Mouse (Mus musculus) cerebellum, postnatal 4 days (tissue): Measurements from ENCODE around the gene Xrcc4.
"Not testable (repeated sequence)": the region's sequence is repeated elsewhere in the genome, so short reads cannot be mapped to it uniquely, and the experiment has no call there.

ENCODE experiments used
- DNase-seq, 2 experiments: peaks; one replicate each; pipeline ENCODE4 v3.0.0; 2022; ENCODE audit warnings: low spot score in 2 of 2, mixed read lengths in 1 of 2

Gene Xrcc4

DNA sequence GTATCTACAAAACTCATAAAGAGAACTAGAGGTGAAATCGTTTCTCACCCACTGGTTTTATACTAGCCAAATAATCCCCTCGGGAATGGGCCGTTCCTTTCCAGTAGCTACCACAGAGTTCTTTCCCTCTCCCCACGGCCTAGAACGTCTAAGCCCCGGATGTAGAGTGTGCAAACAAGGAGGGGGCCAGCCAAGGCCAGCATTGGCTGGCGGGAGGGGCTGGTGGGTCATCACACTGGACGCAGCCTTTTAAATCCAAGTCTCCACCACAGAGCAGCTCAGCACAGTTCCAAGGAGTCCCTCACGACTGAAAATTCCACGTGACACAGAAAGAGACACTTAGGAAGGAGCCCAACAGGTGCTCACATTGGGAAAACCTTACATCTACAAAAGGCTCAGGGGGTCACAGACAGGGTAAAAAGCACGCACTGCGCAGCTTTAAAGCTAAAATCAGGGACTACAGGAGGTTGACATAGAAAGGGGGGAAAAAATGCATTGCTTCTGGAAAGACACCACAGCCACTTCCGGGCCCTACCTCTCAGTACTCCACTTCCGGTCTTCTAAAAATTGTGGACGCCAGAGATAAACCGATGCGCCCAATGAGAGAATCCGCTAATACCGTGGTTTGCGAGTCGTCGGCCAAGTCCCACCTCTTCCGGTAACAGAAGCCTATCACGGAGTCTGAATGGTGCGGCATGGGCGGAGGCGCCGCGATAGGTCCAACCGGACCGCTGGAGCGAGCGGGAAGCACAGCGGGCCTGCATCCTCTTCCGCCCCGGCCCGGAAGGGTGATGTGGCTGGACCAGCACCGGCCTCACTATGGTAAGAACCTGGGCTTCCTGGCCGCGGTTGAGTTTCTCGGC, at the start of gene Xrcc4, which contains the start of gene Tmem167:
Gene Xrcc4, minus strand, starts transcription at position 647 of the 863 bp plus-strand sequence.
Gene Tmem167, plus strand, starts transcription at position 162 of the 863 bp plus-strand sequence.
- DNase-seq = peak; percentile 86 to 94

DNA sequence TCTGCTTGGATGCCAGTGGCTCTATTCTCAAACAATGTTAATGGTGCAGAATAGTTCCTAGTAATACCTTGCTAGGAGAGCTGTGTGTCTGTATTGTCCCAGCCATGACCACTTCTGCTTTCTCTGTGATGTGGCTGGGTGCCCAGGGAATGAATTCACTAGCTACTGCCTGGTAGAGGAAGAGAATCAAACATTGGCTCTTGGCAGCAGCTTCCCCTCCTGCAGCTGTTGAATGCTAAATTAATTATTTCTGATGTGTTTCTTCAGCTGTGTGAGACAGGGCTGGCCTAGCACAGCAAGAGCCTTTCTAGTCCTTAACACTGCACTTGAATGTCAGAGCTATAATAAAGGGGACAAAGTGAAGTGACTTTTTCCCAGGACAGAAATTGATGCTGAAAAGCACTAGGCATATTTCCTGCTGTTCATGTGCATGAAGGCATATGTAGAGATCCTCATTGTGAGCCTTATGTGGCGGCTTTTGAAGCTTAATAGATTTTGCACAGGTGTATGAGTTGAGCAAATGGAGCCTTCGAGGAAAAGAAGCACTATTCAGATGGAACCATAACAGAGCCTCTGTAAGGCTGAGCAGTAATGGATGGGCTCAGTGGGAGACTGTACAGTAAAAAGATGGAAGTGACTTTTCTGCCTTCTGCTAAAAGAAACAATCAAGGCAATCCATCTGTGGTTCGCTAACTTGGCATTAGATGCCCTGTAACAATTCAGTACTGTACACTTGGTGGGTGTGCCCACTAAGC, 46.9 kb upstream of the Xrcc4 start:
- DNase-seq = peak in 1 of 2 experiments; percentile 71

DNA sequence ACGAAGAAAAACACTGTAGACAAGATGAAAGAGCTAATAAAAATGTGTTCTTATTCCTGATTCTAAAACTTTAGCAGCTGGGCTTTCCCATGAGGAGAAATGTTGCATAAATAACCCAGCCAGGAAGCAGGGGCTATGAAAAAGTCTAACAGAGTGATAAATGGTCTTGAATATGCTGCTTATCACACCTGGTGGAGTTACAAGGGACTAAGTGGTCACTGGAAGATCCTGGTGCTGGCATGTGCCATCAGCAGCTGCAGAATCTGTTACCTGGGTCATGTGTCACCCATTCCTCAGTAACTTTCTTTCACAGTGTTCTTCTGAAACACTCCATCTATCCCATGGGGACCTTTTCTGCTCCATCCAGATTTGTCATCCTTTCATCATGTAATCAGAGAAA, 22.3 kb upstream of the Xrcc4 start:
- DNase-seq = no peak

DNA sequence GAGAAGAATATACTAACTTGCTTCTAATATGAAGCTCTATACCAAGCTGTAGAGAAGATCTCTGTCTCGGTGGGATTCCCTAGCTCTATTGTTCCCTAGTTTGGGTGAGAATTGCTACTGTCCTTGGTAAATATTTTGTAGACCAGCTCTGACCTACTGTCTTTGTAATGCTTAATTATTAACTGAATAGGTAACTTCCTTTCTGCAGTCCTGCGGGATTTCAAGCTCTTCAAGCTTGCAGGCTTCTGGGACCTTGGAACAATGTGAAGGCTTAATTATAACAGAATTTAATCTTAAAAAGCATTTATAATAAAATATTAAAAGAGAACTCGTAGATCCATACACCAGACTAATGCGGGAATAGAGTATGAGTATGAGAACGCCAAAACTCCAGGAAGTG, 19.3 kb upstream of the Xrcc4 start:
- not testable (repeated sequence) for DNase-seq

DNA sequence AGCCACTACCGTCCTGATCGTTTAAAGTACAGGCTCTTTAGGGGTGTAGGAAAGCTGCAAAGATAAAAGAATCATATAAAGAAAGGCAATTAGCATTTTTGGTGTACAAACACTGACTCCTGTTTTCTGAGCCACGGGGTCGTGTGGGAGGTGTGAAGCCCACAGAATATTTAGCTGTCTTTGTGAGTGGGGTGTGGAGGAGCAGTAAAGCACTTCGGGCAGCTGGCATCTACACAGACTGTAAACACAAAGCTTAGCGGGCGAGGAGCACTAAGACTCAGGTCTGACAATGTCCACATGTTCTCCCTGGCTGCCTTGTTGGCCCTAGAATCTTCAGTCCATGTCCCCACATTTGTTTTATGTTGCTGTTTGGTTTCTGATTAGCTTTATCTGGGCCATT, 16.7 kb upstream of the Xrcc4 start:
- no peak for DNase-seq

DNA sequence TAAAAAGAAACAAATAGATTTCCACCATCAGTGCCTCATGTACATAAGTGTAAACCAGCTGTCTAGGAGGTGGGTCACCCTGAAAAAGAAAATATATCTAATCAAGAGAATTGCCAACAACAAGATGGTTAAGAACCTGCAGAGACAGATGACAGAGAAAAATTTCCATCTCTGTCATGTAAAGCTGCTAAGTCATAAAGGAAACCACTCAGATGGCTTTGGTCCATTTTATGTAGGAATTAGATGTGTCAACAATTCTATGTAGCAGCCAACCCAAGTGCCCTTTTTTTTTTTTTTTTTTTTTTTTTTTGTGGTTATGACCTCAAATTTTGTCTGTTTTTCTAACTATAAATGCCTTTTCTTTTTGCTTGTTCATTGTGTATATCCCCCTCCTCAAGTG, 12.1 kb upstream of the Xrcc4 start:
- DNase-seq = no peak

DNA sequence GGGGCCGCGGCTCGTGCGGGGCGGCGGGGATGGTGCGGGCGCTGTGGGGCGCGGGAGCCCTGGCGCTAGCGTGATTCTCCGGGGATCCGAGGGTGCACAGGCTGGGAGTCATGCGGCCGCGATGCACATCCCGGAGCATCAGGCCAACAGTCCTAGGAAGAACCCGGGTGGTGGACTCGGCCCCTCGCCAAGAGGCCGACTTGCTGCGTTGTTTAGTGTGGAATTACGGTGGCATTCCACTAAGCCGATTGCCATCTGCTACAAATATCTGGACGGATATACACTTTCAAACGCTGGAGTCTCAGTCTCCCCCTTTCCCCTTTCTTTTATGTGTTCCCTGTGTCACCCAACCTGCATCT, 396 bp upstream of the Xrcc4 start:
- DNase-seq = no peak

DNA sequence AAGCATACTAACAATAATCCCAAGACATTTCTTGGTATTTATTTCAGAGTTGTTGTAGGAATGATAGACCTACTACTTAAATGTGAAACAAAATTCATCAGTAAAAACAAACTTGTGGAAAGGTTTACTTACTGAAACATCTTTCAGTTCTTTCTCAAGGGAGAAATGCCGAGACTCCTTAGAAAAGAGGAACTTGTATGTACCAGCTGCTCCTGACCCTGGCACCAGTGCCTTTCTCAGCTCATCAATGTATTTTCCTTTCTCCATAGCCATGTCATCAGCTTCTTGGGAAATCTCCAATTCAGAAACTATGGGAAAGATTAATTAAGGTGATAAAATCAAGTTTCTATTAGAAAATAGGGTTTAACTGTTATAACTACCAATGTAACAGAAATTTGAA, 27.5 kb downstream of the Xrcc4 start:
- no peak for DNase-seq

DNA sequence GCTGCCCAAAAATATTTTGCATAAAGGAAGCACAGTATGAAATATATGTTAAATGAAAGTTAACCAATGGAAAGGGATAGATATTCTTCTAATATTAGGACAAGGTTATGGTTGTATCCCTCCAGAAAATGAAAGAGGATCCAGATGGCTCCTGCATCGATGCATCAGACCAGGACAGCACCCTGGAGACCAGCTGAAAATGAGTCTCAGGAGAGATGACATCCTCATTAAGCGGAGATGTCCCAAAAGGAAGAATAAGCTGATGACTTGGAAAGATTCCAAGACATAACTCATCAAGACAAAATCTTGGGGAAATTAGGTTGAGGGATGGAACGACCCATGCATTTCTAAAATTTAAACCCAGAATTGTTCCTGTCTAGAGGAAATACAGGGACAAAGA, 37.0 kb downstream of the Xrcc4 start:
- DNase-seq = no peak

DNA sequence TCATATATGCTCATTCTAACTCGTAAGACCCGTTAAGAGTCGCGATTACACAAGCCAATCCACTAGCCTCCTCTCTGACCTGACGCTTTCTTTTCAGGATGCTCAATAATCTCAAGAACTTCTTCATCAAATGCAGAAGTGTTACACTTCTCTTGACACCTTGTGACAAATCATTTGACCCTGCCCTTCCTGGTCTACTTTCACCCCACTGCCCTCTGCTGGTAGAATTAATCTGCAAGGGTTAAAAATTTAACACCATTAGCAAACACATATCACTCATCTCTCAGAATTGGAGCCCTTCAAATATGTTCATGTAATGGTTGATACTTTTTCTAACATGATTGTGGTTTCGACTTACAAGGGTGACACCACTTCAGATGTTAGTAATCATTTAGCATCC, 37.7 kb downstream of the Xrcc4 start:
- no peak for DNase-seq

DNA sequence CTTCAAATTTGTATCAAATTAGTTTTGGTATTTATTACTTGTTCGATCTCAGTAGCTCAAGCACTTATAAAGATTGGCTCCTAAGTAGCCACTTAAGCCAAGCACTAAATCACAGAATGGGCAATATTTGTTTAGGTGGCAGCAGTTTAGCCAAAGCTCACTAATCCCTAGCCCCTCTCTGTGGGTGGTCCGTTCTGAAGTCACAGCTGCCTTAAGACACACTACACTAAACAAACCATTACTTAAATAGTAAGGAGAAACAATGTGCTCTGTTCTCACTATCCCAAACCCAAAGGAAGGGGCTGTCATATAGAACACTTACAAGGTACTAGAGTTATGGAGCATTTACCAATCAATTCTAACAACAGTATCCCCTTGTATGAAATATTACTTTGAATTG, 49.8 kb downstream of the Xrcc4 start:
- DNase-seq = no peak

DNA sequence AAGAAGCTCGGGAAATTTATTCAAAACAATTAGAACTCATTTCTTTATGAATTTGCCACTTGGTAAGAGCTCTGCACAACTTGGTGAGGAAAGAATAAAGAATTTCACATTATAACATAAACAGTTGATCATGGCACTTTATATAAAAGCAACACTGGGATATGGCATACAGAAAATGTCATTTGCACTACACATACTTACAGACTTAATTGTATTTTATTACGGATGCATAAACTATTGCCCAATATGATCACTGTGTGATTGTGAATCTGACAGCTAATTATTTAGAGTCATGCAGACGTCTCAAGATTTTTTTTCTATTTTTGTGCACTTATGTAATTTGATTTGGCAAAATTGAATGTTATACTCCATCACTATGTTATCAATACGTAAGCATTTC, 56.4 kb downstream of the Xrcc4 start:
- no peak for DNase-seq

DNA sequence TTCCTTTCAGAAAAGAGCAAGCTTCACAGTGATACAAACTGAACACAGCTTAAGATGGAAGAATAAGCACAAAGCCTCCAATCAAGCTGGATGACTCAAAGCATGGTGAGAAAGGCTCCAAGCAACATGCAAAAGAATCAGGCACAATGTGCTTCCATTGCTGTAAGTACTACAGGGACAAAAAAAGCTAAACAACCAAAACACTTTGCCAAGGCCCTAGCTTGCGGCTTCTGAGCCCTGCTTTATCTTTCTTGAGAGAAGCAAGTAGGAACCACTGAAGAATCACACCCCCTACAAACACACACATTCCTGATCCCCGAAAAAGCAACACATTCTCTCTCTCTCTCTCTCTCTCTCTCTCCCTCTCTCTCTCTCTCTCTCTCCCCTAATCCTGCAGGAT, 56.9 kb downstream of the Xrcc4 start:
- no peak for DNase-seq

DNA sequence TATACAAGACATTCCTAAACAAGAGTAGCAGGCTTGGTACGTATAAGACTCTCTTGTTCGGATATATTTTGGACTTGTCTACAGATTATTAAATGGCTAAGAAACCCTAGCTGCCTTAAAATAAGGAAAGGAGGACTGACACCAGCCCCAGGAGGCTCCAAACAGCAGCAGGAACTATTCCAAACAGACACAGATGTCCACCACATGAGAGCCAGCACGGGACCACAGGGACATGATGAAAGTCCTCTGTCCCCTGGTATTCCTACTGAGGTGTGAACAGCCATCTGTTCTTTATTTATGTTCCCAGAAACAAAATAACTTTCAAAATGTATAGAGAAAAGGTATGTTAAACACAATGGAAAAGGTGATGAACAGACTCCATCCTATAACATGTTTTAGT, 58.5 kb downstream of the Xrcc4 start:
- peak in 1 of 2 experiments; percentile 23 for DNase-seq

DNA sequence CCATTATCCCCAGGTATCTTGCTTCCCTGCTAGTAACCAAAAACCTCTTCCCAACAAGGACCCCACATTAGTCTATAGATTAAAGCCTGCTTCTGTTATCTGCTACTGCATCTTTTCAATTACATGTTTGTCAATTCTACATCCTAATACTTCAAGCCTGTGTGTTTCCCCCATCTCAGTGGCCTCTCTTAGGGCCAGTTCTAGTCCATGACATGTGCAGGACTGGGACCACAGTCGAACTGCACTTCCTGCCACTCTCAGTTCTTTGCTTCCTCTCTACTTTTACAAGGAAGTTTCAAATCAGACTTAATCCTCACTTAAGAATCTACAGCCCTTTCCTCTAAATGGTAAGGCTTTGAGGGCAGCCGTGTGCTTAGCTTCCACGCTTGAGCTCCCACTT, 76.8 kb downstream of the Xrcc4 start:
- no peak for DNase-seq

DNA sequence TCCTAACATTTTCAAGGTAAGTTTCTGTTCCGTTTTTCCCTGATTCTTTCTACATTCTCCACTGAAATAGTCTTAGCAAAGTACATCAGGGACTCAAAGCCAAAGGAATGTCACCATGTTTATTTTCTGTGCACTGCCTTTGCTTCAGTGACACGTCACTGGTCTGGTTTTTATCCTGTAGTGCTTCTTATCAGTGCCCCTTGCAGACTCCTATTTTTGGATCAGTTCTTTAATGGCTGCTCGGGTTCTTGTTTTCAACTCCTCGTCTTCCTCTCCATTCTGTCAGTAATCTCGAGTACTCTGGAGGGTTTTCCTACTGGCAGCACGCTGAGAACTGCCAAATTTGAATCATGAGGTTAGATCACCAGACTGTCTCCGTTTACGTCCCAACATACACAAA, 77.2 kb downstream of the Xrcc4 start:
- no peak for DNase-seq

DNA sequence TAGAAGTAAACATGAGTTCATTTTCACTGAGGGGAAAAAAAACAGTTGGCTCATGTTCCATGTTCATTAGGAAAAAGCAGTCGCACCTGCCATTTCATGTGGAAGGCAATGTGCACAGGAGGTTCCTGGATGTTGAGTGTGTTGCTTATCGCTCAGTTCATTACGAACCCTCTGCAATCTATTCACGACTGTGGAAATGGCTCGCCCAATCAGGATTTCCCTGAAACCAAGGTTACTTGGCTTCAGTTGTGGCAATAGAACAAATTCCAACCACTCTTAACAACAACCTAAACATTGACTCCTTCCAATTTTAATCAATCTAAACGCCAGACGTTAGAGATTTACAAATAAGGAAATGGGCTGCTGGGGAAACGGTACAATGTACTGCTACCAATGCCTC, 78.3 kb downstream of the Xrcc4 start:
- DNase-seq = no peak

DNA sequence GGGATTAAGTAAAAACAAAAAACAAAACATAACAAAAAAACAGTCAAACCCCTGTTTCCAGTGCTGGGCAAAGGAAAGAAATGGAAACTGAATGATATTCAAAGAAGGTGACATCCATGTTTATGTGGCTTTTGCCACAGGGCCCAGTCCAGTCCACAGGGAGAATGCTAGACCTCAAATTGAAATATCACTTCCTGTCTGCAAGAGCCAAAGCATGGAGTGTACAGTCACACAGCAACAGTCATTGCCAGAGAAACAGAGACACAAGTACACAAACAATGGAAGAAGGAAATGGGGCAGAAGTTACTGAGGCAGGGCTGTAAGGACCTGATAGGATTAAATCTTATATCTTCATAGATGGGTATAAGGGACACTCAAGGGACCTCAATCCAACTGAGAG, 79.6 kb downstream of the Xrcc4 start:
- no peak for DNase-seq

DNA sequence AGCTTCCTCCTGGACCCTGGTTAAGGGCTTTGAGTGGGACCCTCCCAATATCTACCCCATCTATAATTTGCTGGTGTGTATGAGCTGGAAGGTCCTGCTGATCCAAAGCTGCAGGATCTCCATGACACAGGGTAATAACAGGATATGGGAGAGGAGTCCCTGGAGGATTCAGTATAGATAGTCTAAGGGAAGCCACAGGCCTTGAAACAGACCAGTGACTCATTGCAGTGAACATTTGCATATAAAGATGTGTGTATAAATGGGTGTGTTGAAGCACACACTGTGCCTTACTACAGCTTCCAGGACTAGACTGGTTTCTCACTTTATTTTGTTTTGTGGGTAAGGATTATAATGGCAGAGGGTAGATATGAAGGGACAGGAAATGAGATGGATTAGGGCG, 83.8 kb downstream of the Xrcc4 start:
- no peak for DNase-seq

DNA sequence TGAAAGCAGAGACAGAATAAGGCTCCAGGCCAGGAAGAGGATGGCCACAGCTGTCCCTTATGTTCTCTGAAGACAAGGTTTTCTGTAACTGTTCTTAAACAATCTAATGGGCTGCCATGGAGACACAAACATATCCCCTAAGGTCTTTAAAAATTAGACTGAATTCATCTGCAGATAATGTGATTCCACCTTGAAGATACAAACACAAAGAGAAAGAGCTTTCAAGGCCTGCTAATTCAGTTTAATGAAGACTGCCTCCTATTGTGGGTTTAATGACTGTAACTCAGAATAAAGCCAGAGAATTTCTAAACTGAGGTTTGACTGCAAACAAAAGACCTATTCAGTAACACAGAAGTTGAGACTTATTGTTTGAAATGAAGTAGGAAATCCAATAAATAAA, 91.9 kb downstream of the Xrcc4 start:
- DNase-seq = no peak

DNA sequence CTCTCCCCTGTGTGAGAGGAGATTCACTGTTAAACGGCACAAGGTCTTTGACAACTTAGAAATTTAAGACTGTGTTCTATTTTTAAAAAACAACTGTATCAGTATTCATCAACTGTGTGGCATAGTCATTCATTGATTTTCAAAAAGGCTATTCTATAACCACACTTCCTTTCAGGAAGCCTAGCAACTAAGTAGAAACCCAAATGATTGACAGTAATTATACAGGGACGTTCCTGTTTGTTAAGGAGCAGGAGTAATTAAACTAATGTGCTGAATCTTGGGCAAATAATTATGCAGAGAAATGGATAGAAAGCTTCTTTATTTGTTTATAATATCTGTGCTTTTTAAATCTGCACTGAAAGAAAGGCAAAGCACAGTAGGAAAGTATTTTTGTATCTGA, 103.3 kb downstream of the Xrcc4 start:
- no peak for DNase-seq

DNA sequence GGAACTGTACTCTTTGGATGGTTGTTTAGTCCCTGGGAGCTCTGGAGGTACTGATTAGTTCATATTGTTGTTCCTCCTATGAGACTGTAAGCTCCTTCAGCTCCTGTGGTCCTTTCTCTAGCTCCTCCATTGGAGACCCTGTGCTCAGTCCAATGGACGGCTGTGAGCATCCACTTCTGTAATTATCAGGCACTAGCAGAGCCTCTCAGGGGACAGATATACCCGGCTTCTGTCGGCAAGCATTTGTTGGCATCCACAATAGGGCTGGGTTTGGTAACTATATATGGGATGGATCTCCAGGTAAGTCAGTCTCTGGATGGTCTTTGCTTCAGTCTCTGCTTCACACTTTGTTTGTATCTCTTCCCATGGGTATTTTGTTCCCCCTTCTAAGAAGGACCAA, 118.5 kb downstream of the Xrcc4 start:
- no peak for DNase-seq

DNA sequence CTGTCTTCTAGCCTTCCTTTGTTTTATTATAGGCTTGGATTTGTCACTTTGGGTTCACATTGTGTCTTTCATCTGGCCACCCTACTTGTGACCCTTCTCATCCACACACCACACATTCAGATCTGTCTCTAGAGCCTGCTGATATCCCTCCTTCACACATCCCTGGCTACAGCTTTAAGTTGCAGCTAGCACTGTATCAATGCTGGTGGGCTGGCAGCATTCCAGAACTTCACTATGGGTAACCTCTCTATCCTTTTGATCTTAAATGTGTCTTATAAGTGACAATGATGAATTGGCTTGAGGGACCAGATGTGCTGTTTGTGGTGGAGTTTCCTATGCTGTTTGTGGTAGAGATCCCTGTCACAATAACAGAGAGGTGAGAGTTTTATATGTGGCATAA, 120.7 kb downstream of the Xrcc4 start:
- no peak for DNase-seq
